Mouse (Mus musculus): Measurements from ENCODE around the gene Urm1.
"Not testable (repeated sequence)": the region's sequence is repeated elsewhere in the genome, so short reads cannot be mapped to it uniquely, and the experiment has no call there.

Urm1 gene

GRCm38 (mm10) chr2:29865125-29865524 is 45.2 kb downstream of the Urm1 start:
- DNase-seq (ENCODE audit: low spot score in 2 of 2), result no peak

DNA sequence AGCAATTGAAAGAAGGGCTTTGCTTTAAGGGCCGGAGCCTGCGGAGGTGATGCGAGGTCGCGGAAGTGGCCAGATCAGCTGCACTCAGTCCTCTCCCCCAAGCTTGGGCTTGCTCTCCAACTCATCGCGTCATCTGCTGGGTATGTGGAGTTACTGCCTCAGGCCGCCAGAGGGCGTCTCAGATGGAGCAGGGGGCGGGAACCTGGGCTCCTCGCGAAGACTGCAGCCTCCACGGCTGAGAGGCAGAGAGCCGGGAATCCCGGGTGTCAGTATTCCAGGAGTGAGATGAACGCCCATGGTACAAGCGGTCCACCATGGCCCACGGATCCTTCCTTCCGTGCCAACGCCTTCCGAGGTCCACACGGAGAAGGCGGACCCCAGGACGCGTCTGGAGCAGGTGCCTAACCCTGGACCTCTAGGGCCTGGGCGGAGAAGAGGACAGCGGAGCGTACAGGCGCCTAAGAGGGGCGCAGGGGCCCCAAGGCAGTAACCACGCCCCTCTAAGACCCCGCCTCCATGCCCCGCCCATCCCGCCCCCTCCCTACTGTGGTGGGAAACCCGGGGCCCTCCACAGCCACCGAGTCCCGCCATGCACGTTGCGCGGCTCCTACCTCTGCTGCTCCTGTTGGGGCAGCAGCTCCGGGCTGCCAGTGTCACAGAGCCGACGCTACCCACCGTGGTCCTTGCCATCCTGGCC is 49.2 kb downstream of the Urm1 start, which contains the start of gene Cercam:
TSS of gene Cercam (plus strand) at position 216 of the 697 bp plus-strand sequence.
- DNase-seq (ENCODE audit: low spot score in 2 of 2), result peak; percentile 75 to 83

- DNase-seq (ENCODE audit: low spot score in 2 of 2), result peak; percentile 56 to 58
These were observed 50.0 kb downstream of the Urm1 start for GRCm38 (mm10) chr2:29869646-29870451.

DNA sequence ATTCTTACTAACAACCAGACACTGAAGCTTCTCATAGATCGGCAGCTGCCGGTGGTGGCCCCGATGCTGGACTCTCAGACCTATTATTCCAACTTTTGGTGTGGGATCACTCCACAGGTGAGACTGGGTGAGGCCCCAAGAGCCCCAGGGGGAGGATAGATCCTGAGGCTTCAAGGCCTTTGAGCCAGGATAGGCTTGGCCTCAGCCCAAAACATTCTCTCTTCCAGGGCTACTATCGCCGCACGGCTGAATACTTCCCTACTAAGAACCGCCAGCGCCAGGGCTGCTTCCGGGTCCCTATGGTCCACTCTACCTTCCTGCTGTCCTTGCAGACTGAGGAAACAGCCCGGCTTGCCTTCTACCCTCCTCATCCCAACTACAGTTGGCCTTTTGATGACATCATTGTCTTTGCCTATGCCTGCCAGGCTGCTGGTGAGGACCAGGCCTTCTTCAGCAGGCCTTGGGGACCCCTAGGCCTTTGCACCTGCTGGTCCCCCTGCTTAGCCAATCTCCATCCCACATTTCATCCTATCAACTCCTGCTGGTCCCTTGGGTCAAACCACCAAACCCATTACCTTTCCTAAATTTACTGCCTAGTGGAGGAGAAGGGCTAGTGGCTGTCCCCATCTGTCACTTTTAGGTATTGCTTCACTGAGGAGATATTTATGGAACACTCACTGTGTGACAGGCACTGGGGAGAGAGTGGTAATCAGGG is 52.9 kb downstream of the Urm1 start:
- no peak for DNase-seq (ENCODE audit: low spot score in 2 of 2)

DNA sequence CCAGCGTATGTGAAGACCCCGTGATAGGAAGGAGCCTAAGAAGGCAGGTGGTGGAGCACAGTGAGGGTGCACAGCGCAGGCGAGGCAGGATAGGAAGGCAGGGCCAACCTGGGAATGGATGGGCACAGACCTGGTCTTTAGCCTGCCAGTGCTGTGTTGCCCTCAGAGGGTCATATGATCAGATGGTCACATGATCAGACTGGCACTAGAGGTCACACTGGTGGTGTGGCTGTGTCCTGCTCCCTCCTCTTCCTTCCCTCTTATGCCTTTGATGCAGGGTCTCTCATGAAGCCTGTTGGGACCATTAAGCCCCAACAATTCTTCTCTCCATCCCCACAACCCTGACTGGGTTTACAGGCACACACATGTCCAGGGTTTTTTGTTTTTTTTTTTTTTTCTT is 53.9 kb downstream of the Urm1 start:
- no peak for DNase-seq (ENCODE audit: low spot score in 2 of 2)

DNA sequence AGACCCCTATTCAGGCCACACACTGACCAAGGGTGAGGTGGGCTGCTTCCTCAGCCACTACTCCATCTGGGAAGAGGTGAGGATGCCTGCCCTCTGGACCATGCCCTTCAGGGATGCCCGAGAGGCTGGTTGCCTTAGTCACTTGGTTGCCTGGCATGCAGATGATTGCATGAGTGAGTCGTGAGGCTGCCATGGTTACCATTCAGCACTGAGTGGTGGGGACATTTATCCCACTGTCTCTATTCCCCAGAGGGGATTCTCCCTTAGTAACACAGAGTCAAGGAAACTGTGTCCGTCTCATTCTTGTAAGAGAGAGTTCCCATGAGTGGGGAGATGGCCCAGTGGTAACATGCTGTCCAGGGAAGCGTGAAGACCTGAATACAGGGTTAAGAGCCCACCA is 58.2 kb downstream of the Urm1 start:
- DNase-seq (ENCODE audit: low spot score in 2 of 2), result no peak

GRCm38 (mm10) chr2:29879191-29879590 is 59.3 kb downstream of the Urm1 start:
- no peak for DNase-seq (ENCODE audit: low spot score in 2 of 2)

GRCm38 (mm10) chr2:29879964-29880830 is 60.3 kb downstream of the Urm1 start:
- no peak for DNase-seq (ENCODE audit: low spot score in 2 of 2)

DNA sequence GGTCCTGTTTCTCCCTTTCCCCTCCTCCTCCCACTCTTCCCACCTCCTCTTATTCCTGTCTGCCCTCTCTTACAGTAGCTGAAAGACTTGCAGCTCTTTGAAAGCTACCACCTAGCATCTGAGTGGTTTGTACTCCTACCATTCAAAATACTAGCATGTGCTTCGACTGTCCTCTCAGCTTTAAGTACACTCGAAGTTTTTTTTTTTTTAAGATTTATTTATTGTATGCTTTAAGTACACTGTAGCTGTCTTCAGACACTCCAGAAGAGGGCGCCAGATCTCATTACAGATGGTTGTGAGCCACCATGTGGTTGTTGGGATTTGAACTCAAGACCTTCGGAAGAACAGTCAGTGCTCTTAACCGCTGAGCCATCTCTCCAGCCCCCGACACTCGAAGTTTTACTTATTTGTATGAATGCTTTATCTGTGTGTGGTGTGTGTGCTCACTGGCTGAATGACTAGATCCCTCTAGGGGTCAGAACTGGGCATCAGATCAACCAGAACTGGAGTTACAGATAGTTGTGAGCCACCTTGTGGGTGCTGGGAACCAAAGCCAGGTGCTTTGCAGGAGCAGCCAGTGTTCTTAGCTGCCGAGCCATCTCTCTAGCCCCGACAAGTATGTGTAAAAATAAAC is 66.9 kb downstream of the Urm1 start:
- DNase-seq (ENCODE audit: low spot score in 2 of 2), result not testable (repeated sequence)

DNA sequence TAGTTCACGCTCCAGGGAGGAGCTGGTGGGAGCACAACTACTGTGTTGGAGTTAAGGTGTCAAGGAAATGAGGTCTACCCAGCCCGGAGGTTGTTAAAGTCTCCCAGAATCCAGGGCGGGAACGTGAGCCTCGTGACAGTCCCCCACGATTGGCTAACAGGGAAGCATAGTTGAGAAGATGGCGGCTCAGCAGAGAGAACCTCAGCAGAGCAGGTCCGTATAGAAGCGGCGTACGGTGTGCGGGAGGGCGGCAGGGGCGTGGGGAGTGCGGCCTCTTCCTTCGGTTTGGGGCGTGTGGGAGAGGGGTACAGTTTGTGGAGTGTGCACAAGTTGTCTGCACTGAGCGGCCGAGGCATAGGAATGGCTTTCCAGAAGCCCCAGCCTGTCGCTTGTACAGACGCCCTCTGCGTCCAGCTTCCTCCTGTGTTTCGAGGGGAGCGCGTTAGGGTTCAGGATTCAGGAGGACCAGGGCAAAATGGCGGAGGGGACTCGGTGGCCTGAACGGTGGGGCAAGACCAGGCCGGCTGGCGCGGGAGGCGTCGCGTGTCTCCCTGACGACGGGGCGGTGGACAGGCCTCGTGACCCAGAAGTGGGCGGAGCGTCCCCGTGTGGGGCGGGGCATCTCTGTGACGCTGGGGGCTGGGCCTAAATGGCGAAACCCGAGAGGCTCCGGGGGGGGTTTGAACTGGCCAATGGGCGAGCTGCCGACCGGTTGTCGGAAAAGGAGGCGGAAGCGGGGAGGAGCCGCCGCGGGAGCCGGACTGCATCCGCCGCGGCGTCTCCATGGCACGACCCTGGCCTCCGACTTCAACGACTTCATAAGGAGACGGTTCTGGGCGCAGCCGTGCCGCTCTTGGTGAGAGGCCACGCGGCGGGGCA is 69.4 kb downstream of the Urm1 start, which contains the start of gene Odf2:
TSS of gene Odf2 (plus strand) at position 156 of the 879 bp plus-strand sequence.
- peak; percentile 100 for DNase-seq (ENCODE audit: low spot score in 2 of 2)

DNA sequence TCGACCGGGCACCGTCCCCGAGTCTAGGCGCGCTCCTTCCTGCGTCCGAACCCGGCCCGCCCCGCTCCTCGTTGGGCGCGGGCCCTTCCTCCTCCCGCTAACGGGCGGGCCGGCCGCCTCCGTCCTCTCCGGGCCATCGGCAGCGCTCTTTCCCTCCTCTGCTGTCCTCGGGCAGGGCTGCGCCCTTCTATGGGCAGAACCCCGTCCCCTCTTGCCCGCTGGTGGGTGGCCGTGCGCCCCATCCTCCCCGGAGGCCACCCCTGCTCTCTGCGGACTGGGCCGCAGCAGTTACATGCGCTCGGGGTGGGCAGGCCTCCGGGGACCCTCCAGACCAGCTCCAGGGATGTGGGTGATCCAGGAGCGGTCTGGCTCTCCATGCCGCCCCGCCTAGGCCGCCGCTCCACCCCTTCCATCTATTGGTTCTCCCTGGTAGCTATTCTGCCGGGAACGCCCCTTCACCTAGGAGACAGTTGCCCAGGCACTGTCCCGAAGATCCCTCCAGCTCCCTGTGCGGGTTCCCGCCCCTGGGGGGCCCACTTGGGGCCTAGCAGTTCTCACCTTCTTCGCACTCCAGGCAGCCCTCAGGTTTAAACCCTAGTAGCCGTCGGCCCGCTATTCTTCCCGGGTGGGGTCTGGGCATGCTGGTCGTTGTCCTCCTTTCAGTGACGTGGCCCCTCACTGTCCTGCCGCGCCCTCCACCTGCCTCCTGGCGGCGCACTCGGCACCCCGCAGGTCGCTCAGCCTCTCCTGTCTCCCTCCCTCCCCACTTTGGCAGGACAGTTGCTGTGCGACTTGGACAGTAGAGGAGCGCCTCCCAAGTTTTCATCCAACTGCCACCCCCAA is 70.3 kb downstream of the Urm1 start:
- peak; percentile 78 to 79 for DNase-seq (ENCODE audit: low spot score in 2 of 2)

- DNase-seq (ENCODE audit: low spot score in 2 of 2), result no peak
These were observed 71.9 kb downstream of the Urm1 start for GRCm38 (mm10) chr2:29891773-29892172.
